Mouse (Mus musculus) kidney, postnatal 10 days (tissue): Measurements from ENCODE around the gene Itm2c.

Source experiments
- DNase-seq: peaks from one replicate; pipeline ENCODE4 v3.0.0; 2021; ENCODE audit warnings: mixed read lengths

The Itm2c gene

GRCm38 (mm10) chr1:85894231-85894747, at the start of gene Itm2c:
TSS of gene Itm2c (plus strand) at chr1:85894281.
- DNase-seq: peak; percentile 94

DNA sequence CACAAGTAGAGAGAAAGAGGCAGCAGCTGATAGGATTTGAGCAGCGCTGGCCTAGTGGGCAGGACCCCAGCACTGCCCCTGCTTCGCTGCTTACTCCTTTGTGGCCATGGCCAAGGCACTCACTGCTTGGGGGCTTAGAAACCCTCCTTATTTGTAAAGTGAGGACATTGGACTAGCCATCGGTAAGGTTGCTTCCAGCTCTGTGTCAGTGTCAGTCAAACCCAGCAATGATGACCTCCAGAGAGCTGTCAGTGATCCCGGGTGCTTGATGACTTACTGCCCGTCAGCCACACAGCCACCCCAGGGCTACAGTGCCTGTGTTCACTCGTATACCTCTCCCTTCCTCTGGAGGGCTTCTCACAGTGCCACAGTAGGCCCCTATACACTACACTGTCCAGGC, 49.1 kb upstream of the Itm2c start:
- no peak for DNase-seq

- no peak for DNase-seq
Measured at GRCm38 (mm10) chr1:85845476-85845875, 48.6 kb upstream of the Itm2c start.

- DNase-seq: no peak
Measured at GRCm38 (mm10) chr1:85849016-85849415, 45.1 kb upstream of the Itm2c start.

DNA sequence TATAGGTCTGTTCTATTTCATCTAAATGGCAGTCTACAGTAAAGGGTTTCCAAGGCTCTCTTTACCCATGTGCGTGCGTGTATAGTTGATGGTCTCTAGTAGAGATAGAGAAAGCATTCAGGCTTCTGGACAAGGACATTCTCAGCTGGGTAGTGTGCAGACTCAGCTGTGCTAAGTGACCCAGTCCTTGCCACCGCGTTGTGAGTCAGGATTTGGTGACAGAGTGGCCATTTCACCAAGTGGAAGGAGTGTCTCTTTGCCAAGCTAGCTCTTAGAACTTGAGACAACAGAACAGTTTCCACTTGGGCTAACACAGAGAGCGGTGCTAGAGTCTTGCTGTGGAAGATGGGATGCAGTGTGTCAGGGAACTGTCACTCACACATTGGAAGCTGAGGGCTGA, 43.2 kb upstream of the Itm2c start:
- DNase-seq: no peak

- peak; percentile 80 for DNase-seq
Measured at GRCm38 (mm10) chr1:85852996-85853689, 40.9 kb upstream of the Itm2c start.

- no peak for DNase-seq
Measured at GRCm38 (mm10) chr1:85853865-85854264, 40.2 kb upstream of the Itm2c start.

DNA sequence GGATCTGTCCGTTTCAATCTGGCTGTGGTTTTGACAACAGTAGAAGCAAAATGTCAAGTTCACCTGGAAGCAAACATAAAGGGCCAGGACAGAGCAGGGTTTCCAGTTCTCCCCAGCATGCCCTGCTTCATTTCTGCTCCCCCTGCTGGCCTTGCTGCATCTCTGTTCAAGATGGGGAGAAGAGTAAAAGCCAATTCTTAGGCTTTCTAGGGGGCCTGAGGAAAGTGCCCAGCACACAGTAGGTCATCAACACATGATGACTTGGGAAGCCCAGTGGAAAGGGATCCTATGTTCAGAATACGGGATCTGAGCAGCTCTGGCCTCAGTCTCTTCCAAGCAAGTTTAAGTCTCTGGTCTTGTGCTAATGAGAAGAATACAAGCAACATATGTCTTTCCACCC, 39.6 kb upstream of the Itm2c start:
- no peak for DNase-seq

- no peak for DNase-seq
Measured at GRCm38 (mm10) chr1:85856266-85856665, 37.8 kb upstream of the Itm2c start.

DNA sequence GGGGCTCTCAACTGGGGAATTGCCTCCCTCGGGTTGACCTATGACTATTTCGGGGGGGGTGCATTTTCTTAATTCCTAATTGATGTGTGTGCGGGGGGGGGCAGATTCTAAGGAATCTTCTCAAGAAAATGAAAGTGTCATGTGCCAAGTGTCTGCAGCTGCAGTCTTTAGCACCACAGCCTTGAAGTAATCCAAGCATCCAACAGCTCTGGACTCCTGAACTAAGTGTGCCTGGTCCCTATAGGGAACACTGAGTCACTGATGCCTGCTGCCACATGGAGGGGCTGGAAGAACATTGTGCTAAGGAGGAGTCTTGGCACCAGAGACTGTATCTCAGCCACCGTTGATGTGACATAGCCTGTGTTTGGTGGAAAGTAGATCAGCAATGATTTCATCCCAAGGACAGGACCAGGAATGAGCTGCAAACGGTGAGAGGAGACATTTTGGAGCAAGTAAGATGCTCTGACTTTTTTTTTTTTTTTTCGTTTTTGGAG, 36.8 kb upstream of the Itm2c start:
- DNase-seq: no peak

DNA sequence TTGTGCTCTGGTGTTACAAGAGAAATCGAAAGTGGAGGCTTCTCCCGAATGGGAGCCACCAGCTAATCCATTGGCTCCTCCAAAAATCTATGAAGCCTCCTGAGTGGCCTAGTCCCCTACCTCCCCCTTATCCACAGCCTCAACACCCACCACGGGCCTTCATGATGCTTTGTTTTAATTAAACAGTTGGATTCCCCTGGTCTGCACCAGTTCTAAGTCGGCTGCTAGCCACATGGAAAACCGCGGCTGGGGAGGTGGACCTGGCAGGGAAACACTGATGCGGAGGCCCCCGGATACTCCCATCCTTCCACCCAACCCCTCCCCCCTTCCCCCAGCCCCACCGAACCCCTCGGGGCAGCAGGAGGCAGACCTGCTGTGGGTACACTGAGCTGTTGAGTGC, 29.7 kb upstream of the Itm2c start:
- peak; percentile 55 for DNase-seq

- DNase-seq: no peak
Measured at GRCm38 (mm10) chr1:85870001-85870400, 24.1 kb upstream of the Itm2c start.

DNA sequence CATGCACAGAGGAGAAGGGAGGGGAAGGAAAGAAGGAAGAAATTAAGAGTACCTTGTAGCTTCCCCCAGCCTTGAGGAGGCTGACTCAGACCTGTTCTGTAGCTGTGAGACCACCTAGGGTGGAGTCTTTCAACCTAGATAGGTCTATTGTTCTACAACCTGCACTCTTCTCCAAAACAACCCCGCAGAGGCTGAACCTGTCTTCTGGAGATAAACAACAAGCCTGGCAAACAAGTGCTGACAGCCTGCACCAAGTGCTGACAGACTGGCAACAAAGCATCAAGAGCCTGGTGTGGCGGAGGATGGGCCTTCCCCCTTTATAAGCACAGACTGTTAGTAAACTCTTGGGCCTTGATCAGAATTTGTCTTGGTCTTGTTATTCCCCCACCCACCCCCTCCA, 23.5 kb upstream of the Itm2c start:
- DNase-seq: no peak

- no peak for DNase-seq
Measured at GRCm38 (mm10) chr1:85882003-85882402, 12.1 kb upstream of the Itm2c start.

- no peak for DNase-seq
Measured at GRCm38 (mm10) chr1:85887221-85887620, 6.9 kb upstream of the Itm2c start.

GRCm38 (mm10) chr1:85894748-85895360, 773 bp downstream of the Itm2c start:
- DNase-seq: peak; percentile 70

DNA sequence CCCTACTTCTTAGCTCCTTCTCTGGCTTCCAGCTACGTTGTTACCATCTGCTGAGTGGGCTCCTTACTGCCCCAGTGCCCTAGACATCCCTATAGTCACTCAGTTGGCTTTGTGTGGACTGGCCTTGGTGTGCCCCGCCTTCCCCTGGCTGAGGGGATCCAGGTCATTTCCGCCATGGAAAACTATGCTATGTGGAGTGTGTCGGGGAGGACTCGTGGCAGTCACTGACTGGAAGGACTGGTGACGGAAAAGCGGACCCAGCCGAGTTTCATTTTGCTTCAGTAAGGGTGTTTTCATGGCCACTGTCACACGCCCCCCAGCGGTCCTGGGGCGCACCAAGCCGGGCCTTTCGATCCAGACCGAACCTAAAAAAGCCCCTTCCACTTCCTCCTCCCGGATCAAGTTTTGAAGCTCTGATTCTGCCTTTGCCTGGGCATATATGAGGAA, 1.3 kb downstream of the Itm2c start:
- peak; percentile 72 for DNase-seq

DNA sequence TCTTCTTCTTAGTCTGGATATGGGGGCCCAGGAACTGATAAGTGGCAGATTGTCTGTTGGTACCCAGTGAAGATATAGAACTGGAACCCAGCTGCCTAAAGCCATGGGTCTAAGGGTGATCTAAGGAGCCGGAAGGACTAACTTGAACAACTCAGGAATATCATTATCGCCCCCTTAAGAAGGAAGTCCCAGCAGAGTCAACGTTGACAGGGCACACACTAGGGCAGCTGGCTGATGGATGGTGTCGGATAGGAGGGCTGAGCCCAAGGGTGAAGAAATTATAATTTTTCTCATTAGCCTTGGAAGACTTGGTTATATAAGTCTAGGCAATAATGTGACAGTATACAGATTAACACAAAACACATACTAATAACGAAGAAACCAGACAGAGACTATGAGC, 2.0 kb downstream of the Itm2c start:
- DNase-seq: no peak

- DNase-seq: no peak
Measured at GRCm38 (mm10) chr1:85896781-85897700, 3.0 kb downstream of the Itm2c start.

- no peak for DNase-seq
Measured at GRCm38 (mm10) chr1:85897901-85898760, 4.0 kb downstream of the Itm2c start.

- DNase-seq: no peak
Measured at GRCm38 (mm10) chr1:85898761-85899387, 4.8 kb downstream of the Itm2c start.

DNA sequence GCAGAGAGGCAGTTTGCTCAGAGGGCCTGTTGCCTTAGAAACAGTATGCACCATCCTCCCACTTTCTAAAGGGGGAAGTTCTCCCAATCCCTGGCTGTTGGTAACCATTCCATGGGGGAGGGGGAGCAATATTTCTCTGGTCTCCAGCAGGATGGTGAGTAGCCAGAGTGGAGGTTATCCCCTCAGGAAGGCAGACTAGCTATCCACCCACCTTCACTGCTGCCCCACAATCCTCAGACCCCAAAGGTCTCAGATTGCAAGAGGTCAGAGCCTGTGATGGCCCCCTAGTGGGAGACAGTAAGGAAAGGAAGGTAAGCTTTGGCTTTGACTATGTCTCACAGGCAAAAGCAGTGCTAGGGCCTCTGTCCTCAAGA, 5.3 kb downstream of the Itm2c start:
- no peak for DNase-seq
